Mouse (Mus musculus): ENCODE results near the gene Gm37240. TPM values are rescaled to one million over a fixed set of nuclear protein-coding genes. Genes with fewer than 3 reads are reported as not detected.

Gene Gm37240
- polyA plus RNA-seq, 1 experiment from 2014 or later = 12.7 TPM

DNA sequence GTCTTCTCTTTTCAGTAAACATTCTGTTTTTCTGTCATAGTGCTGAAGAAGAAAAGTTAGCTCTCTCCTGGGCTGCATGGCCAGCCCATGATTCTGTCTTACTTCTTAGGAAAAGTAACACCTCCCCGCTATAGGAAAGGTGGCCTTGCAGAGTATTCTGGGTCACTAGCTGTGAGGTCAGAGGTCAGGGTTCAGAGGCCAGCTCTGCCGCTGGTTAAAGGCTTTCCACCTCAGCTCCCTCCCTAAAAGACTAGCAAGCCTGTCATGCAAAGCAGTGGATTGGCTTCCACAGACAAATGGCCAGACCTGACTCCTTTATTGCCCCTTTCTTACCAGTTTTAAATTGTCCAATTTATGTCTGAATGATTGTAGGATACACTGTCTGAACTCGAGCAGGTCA, 23.3 kb downstream of the Gm37240 start:
- no peak overlapping the region for H3K4me2 ChIP-seq
- no peaks in the 10 kb centered on the region for H3K27me3 ChIP-seq
- WGBS = 57% methylated on average over 3 of the region's 3 CpGs
- no peak overlapping the region for H3K9ac ChIP-seq
- H3K27ac ChIP-seq = no peak overlapping the region
- no peak overlapping the region for H3K4me3 ChIP-seq
- peaks cover 14% of the 10 kb centered on the region for H3K4me1 ChIP-seq (replicated peaks)
- no peaks in the 10 kb centered on the region for H3K36me3 ChIP-seq
- no peak for ATAC-seq (replicated peaks; ENCODE audit: insufficient number of reproducible peaks, insufficient read depth, low FRiP score, low read depth)
- 0 out of 2 replicates have a peak, but pooled peaks cover 3% of the 10 kb centered on the region for H3K9me3 ChIP-seq (replicated peaks)

- Histone ChIP-seq H3K4me3 (no peak overlapping the region), H3K27me3 (no peaks in the 10 kb centered on the region), H3K36me3 (no peaks in the 10 kb centered on the region), H3K4me2 (no peak overlapping the region), H3K4me1 (replicated peaks) (peaks cover 25% of the 10 kb centered on the region), H3K9me3 (replicated peaks) (no peaks in the 10 kb centered on the region), H3K27ac (no peak overlapping the region), H3K9ac (no peak overlapping the region)
- 58% methylated on average over 2 of the region's 2 CpGs for WGBS
- no peak for ATAC-seq (replicated peaks; ENCODE audit: insufficient number of reproducible peaks, insufficient read depth, low FRiP score, low read depth)
Measured at GRCm38 (mm10) chr3:85862886-85863285, 24.4 kb downstream of the Gm37240 start.

GRCm38 (mm10) chr3:85860996-85861395, 26.3 kb downstream of the Gm37240 start:
- H3K4me1 ChIP-seq (replicated peaks) = peaks cover 32% of the 10 kb centered on the region
- H3K9ac ChIP-seq = no peak overlapping the region
- ATAC-seq (replicated peaks; ENCODE audit: insufficient number of reproducible peaks, insufficient read depth, low FRiP score, low read depth) = no peak
- WGBS = 89% methylated on average over 5 of the region's 5 CpGs
- H3K4me2 ChIP-seq = no peak overlapping the region
- H3K9me3 ChIP-seq (replicated peaks) = no peaks in the 10 kb centered on the region
- no peaks in the 10 kb centered on the region for H3K27me3 ChIP-seq
- H3K27ac ChIP-seq = no peak overlapping the region
- H3K36me3 ChIP-seq = no peaks in the 10 kb centered on the region
- H3K4me3 ChIP-seq = no peak overlapping the region

DNA sequence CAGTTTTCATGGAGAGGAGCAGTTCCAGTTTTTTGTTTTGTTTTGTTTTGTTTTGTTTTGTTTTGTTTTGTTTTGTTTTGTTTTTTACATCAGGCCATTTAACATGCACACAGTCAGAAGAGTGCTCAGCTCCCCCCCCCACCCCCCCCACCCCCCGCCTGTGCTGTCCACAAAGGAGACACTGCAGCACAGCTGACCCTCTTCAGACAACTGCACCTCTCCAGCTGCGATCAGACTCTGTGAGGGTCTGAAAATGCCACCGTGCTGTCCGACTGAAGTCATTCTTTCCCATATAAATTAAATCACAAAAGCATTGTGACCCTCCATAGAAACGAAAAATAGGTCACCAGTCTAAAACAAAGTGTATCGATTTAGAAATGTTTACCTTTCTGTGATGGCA, 28.0 kb downstream of the Gm37240 start:
- WGBS = 75% methylated on average over 6 of the region's 6 CpGs
- no peaks in the 10 kb centered on the region for H3K9me3 ChIP-seq (replicated peaks)
- no peak overlapping the region for H3K4me2 ChIP-seq
- H3K9ac ChIP-seq = no peak overlapping the region
- no peak overlapping the region for H3K4me3 ChIP-seq
- H3K27me3 ChIP-seq = no peaks in the 10 kb centered on the region
- ATAC-seq (replicated peaks; ENCODE audit: insufficient number of reproducible peaks, insufficient read depth, low FRiP score, low read depth) = no peak
- H3K27ac ChIP-seq = peak overlapping the region; percentile 95
- no peaks in the 10 kb centered on the region for H3K36me3 ChIP-seq
- peaks cover 32% of the 10 kb centered on the region for H3K4me1 ChIP-seq (replicated peaks)

GRCm38 (mm10) chr3:85858140-85859135, 28.9 kb downstream of the Gm37240 start:
- H3K9ac ChIP-seq = no peak overlapping the region
- H3K4me3 ChIP-seq = no peak overlapping the region
- no peaks in the 10 kb centered on the region for H3K36me3 ChIP-seq
- H3K9me3 ChIP-seq (replicated peaks) = no peaks in the 10 kb centered on the region
- peak overlapping the region; percentile 31; the same call in 1 of the 2 replicates for H3K4me2 ChIP-seq
- H3K4me1 ChIP-seq (replicated peaks) = peaks cover 32% of the 10 kb centered on the region
- peak; percentile 87 for ATAC-seq (replicated peaks; ENCODE audit: insufficient number of reproducible peaks, insufficient read depth, low FRiP score, low read depth)
- no peaks in the 10 kb centered on the region for H3K27me3 ChIP-seq
- H3K27ac ChIP-seq = peak overlapping the region; percentile 95
- WGBS = 41% methylated on average over 11 of the region's 11 CpGs

GRCm38 (mm10) chr3:85857083-85857482, 30.2 kb downstream of the Gm37240 start:
- no peak overlapping the region for H3K9ac ChIP-seq
- ATAC-seq (replicated peaks; ENCODE audit: insufficient number of reproducible peaks, insufficient read depth, low FRiP score, low read depth) = no peak
- WGBS = 38% methylated on average over 4 of the region's 4 CpGs
- peaks cover 28% of the 10 kb centered on the region for H3K4me1 ChIP-seq (replicated peaks)
- H3K27ac ChIP-seq = no peak overlapping the region
- H3K9me3 ChIP-seq (replicated peaks) = no peaks in the 10 kb centered on the region
- H3K27me3 ChIP-seq = no peaks in the 10 kb centered on the region
- no peaks in the 10 kb centered on the region for H3K36me3 ChIP-seq
- no peak overlapping the region for H3K4me2 ChIP-seq
- no peak overlapping the region for H3K4me3 ChIP-seq

- Histone ChIP-seq H3K27me3 (no peaks in the 10 kb centered on the region), H3K27ac (no peak overlapping the region), H3K36me3 (no peaks in the 10 kb centered on the region), H3K9me3 (replicated peaks) (no peaks in the 10 kb centered on the region), H3K4me2 (no peak overlapping the region), H3K4me3 (no peak overlapping the region), H3K9ac (no peak overlapping the region), H3K4me1 (replicated peaks) (peaks cover 24% of the 10 kb centered on the region)
- 80% methylated on average over 5 of the region's 5 CpGs for WGBS
- ATAC-seq (replicated peaks; ENCODE audit: insufficient number of reproducible peaks, insufficient read depth, low FRiP score, low read depth) = no peak
Measured at GRCm38 (mm10) chr3:85855947-85856346, 31.4 kb downstream of the Gm37240 start.

DNA sequence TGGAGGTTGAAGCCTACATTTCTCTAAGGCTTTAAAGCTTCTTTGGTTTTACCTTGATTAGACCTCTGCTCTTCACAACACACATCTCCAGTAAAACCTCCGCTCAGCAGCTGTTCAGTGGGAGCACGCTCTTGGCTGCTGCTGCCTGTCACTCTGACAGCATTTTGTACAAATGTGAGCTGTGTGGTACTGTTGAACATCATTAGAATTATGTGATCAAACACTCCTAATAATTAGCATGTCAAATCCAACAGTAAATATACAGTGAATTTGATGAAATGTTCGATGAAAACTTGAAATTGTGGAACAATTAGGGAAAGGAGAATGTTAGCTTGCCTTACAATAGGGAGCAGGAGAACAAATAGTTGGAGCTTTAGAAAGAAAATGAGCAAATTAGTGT, 32.3 kb downstream of the Gm37240 start:
- no peak for ATAC-seq (replicated peaks; ENCODE audit: insufficient number of reproducible peaks, insufficient read depth, low FRiP score, low read depth)
- no peaks in the 10 kb centered on the region for H3K36me3 ChIP-seq
- H3K4me2 ChIP-seq = no peak overlapping the region
- no peak overlapping the region for H3K27ac ChIP-seq
- peaks cover 24% of the 10 kb centered on the region for H3K4me1 ChIP-seq (replicated peaks)
- H3K27me3 ChIP-seq = no peaks in the 10 kb centered on the region
- no peak overlapping the region for H3K9ac ChIP-seq
- H3K4me3 ChIP-seq = no peak overlapping the region
- WGBS = 91% methylated on average over 3 of the region's 3 CpGs
- no peaks in the 10 kb centered on the region for H3K9me3 ChIP-seq (replicated peaks)

DNA sequence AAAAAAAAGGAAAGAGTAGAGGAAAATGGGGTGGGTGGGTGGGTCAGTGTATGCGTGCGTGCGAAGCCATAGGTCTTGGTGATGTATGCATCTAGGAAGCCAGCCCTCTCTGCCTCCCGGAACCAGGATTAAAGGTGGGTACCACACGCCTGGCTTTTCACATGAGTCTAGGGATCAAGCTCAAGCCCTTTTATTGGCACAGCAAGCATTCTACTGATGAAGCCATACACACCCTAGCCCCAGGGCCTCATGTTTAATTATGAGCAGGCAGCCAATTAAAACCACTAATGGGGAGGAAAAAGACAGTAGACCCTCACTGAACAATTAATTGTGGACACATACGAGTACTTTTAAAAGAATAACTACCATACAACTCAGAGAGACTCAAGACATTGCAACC, 33.2 kb downstream of the Gm37240 start:
- no peak overlapping the region for H3K4me2 ChIP-seq
- peaks cover 19% of the 10 kb centered on the region for H3K4me1 ChIP-seq (replicated peaks)
- H3K27me3 ChIP-seq = no peaks in the 10 kb centered on the region
- H3K4me3 ChIP-seq = no peak overlapping the region
- no peaks in the 10 kb centered on the region for H3K9me3 ChIP-seq (replicated peaks)
- H3K9ac ChIP-seq = no peak overlapping the region
- ATAC-seq (replicated peaks; ENCODE audit: insufficient number of reproducible peaks, insufficient read depth, low FRiP score, low read depth) = no peak
- 95% methylated on average over 6 of the region's 6 CpGs for WGBS
- H3K36me3 ChIP-seq = no peaks in the 10 kb centered on the region
- no peak overlapping the region for H3K27ac ChIP-seq

- 65% methylated on average over 4 of the region's 4 CpGs for WGBS
- H3K4me3 ChIP-seq = no peak overlapping the region
- no peak overlapping the region for H3K27ac ChIP-seq
- ATAC-seq (replicated peaks; ENCODE audit: insufficient number of reproducible peaks, insufficient read depth, low FRiP score, low read depth) = no peak
- H3K9me3 ChIP-seq (replicated peaks) = no peaks in the 10 kb centered on the region
- H3K27me3 ChIP-seq = no peaks in the 10 kb centered on the region
- H3K4me2 ChIP-seq = no peak overlapping the region
- peaks cover 16% of the 10 kb centered on the region for H3K4me1 ChIP-seq (replicated peaks)
- no peak overlapping the region for H3K9ac ChIP-seq
- no peaks in the 10 kb centered on the region for H3K36me3 ChIP-seq
Measured at GRCm38 (mm10) chr3:85853715-85854114, 33.6 kb downstream of the Gm37240 start.

GRCm38 (mm10) chr3:85850079-85850478, 37.2 kb downstream of the Gm37240 start:
- H3K9me3 ChIP-seq (replicated peaks) = no peaks in the 10 kb centered on the region

GRCm38 (mm10) chr3:85846316-85846715, 41.0 kb downstream of the Gm37240 start:
- no peak overlapping the region for H3K4me2 ChIP-seq
- no peaks in the 10 kb centered on the region for H3K36me3 ChIP-seq
- H3K9me3 ChIP-seq (replicated peaks) = no peaks in the 10 kb centered on the region
- H3K4me3 ChIP-seq = no peak overlapping the region
- peaks cover 16% of the 10 kb centered on the region for H3K4me1 ChIP-seq (replicated peaks)
- WGBS = 90% methylated on average over 1 of the region's 1 CpGs
- ATAC-seq (replicated peaks; ENCODE audit: insufficient number of reproducible peaks, insufficient read depth, low FRiP score, low read depth) = no peak
- no peak overlapping the region for H3K9ac ChIP-seq
- no peaks in the 10 kb centered on the region for H3K27me3 ChIP-seq
- no peak overlapping the region for H3K27ac ChIP-seq

More at GRCm38 (mm10) chr3:85850079-85850478, 37.2 kb downstream of the Gm37240 start:
- Histone ChIP-seq H3K4me1 (replicated peaks) (no peaks in the 10 kb centered on the region), H3K4me2 (no peak overlapping the region), H3K27me3 (no peaks in the 10 kb centered on the region), H3K27ac (no peak overlapping the region), H3K4me3 (no peak overlapping the region), H3K36me3 (no peaks in the 10 kb centered on the region), H3K9ac (no peak overlapping the region)
- WGBS = 49% methylated on average over 1 of the region's 1 CpGs
- ATAC-seq (replicated peaks; ENCODE audit: insufficient number of reproducible peaks, insufficient read depth, low FRiP score, low read depth) = no peak

Measured in heart, embryonic 15.5 days (tissue).